Mouse (Mus musculus) embryonic fibroblast, embryonic 13.5 days (primary cell): ENCODE results near the gene Ap3d1.

Experiments
- CTCF ChIP-seq: IDR thresholded peaks from 2 replicates; pipeline ENCODE4 v1.5.1; 2011; ENCODE audit warnings: mild to moderate bottlenecking, control low read depth, low read length, moderate library complexity, borderline replicate concordance; ENCODE audit not compliant: insufficient read depth
- POLR2A ChIP-seq: IDR thresholded peaks from 2 replicates; pipeline ENCODE4 v1.6.1; 2011; ENCODE audit warnings: low read depth, mild to moderate bottlenecking, control low read depth, low read length, moderate library complexity

DNA sequence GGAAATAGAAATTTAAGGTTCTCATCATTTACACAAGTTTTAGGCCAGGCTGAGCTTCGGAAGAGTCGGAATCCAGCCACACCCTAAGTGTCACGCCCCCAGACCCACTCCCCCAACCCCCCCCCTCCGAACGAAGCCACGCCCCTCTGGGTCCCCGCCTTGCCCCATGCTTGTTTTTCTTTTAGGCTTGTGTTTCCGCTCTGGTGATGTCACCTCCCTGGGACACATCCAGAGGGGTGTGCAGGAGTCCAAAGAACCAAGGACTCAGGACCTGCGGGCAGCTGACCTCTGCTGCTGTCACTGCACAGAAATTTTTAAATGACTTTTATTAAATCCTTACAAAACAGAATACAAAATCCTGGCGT is 77.1 kb downstream of the Ap3d1 start:
- TF ChIP-seq POLR2A (no peak), CTCF (no peak)
